Mouse (Mus musculus): ENCODE data around the gene Pnpla2. TPM values are rescaled to one million over a fixed set of nuclear protein-coding genes. Genes with fewer than 3 reads are reported as not detected.
A peak's percentile ranks its signal among the peaks of the same experiment; 100 is the strongest.

Pnpla2 gene
- polyA plus RNA-seq, 1 experiment from 2014 or later, result 15.9 TPM

- Histone ChIP-seq H3K36me3 (ENCODE audit: control insufficient read depth, insufficient read depth, low read length) (peaks cover 36% of the 10 kb centered on the region), H3K27ac (replicated peaks; ENCODE audit: low read depth, low read length) (no peak overlapping the region), H3K9me3 (ENCODE audit: control insufficient read depth, low read length) (no peaks in the 10 kb centered on the region), H3K27me3 (ENCODE audit: control insufficient read depth, insufficient read depth, low read length) (no peaks in the 10 kb centered on the region), H3K4me3 (replicated peaks; ENCODE audit: low read depth, low read length) (no peak overlapping the region), H3K4me1 (ENCODE audit: control insufficient read depth, insufficient read depth, low read length) (peaks cover 13% of the 10 kb centered on the region), H3K4me2 (ENCODE audit: low read length) (no peak overlapping the region), H3K9ac (replicated peaks; ENCODE audit: low read length) (no peak overlapping the region)
- DNase-seq (no peak), ATAC-seq (ENCODE audit: low FRiP score, low TSS enrichment) (no peak)
- 86% methylated on average over 2 of the region's 2 CpGs for WGBS
Observed at GRCm38 (mm10) chr7:141453636-141454035, 1.4 kb upstream of the Pnpla2 start.

GRCm38 (mm10) chr7:141455610-141456314, 764 bp downstream of the Pnpla2 start:
- Histone ChIP-seq H3K4me3 (replicated peaks; ENCODE audit: low read depth, low read length) (peak overlapping the region; percentile 61), H3K9me3 (ENCODE audit: control insufficient read depth, low read length) (no peaks in the 10 kb centered on the region), H3K36me3 (ENCODE audit: control insufficient read depth, insufficient read depth, low read length) (peaks cover 29% of the 10 kb centered on the region), H3K9ac (replicated peaks; ENCODE audit: low read length) (peak overlapping the region; percentile 64), H3K27me3 (ENCODE audit: control insufficient read depth, insufficient read depth, low read length) (peaks cover 8% of the 10 kb centered on the region), H3K4me2 (ENCODE audit: low read length) (peak overlapping the region; percentile 96), H3K4me1 (ENCODE audit: control insufficient read depth, insufficient read depth, low read length) (peaks cover 11% of the 10 kb centered on the region; the same call in 1 of the 2 replicates), H3K27ac (replicated peaks; ENCODE audit: low read depth, low read length) (peak overlapping the region; percentile 64)
- WGBS, result 2% methylated on average over 23 of the region's 23 CpGs
- DNase-seq, result peak; percentile 67
- peak; percentile 31; the same call in 1 of the 2 replicates for ATAC-seq (ENCODE audit: low FRiP score, low TSS enrichment)

- DNase-seq, result no peak
- Histone ChIP-seq H3K9me3 (ENCODE audit: control insufficient read depth, low read length) (no peaks in the 10 kb centered on the region), H3K36me3 (ENCODE audit: control insufficient read depth, insufficient read depth, low read length) (peaks cover 20% of the 10 kb centered on the region), H3K27ac (replicated peaks; ENCODE audit: low read depth, low read length) (no peak overlapping the region), H3K4me1 (ENCODE audit: control insufficient read depth, insufficient read depth, low read length) (peaks cover 11% of the 10 kb centered on the region; the same call in 1 of the 2 replicates), H3K9ac (replicated peaks; ENCODE audit: low read length) (no peak overlapping the region), H3K27me3 (ENCODE audit: control insufficient read depth, insufficient read depth, low read length) (peaks cover 18% of the 10 kb centered on the region), H3K4me2 (ENCODE audit: low read length) (peak overlapping the region; percentile 96; the same call in 1 of the 2 replicates), H3K4me3 (replicated peaks; ENCODE audit: low read depth, low read length) (no peak overlapping the region)
- ATAC-seq (ENCODE audit: low FRiP score, low TSS enrichment), result no peak
- WGBS, result 92% methylated on average over 6 of the region's 6 CpGs
Observed at GRCm38 (mm10) chr7:141456739-141457138, 1.7 kb downstream of the Pnpla2 start.

- ATAC-seq (ENCODE audit: low FRiP score, low TSS enrichment) (no peak), DNase-seq (no peak)
- no peaks in the 10 kb centered on the region for H3K9me3 ChIP-seq (ENCODE audit: control insufficient read depth, low read length)
- no peak overlapping the region for H3K4me3 ChIP-seq (replicated peaks; ENCODE audit: low read depth, low read length)
- no peak overlapping the region for H3K27ac ChIP-seq (replicated peaks; ENCODE audit: low read depth, low read length)
- whole genome bisulfite sequencing, result 91% methylated on average over 14 of the region's 14 CpGs
- H3K27me3 ChIP-seq (ENCODE audit: control insufficient read depth, insufficient read depth, low read length), result peaks cover 23% of the 10 kb centered on the region
- peaks cover 11% of the 10 kb centered on the region; the same call in 1 of the 2 replicates for H3K4me1 ChIP-seq (ENCODE audit: control insufficient read depth, insufficient read depth, low read length)
- H3K4me2 ChIP-seq (ENCODE audit: low read length), result no peak overlapping the region
- peaks cover 15% of the 10 kb centered on the region for H3K36me3 ChIP-seq (ENCODE audit: control insufficient read depth, insufficient read depth, low read length)
- H3K9ac ChIP-seq (replicated peaks; ENCODE audit: low read length), result no peak overlapping the region
Observed at GRCm38 (mm10) chr7:141457236-141457635, 2.2 kb downstream of the Pnpla2 start.

GRCm38 (mm10) chr7:141457986-141458660, 3.1 kb downstream of the Pnpla2 start:
- Histone ChIP-seq H3K4me3 (replicated peaks; ENCODE audit: low read depth, low read length) (no peak overlapping the region), H3K36me3 (ENCODE audit: control insufficient read depth, insufficient read depth, low read length) (peaks cover 13% of the 10 kb centered on the region), H3K9ac (replicated peaks; ENCODE audit: low read length) (no peak overlapping the region), H3K4me1 (ENCODE audit: control insufficient read depth, insufficient read depth, low read length) (peaks cover 11% of the 10 kb centered on the region; the same call in 1 of the 2 replicates), H3K9me3 (ENCODE audit: control insufficient read depth, low read length) (no peaks in the 10 kb centered on the region), H3K27me3 (ENCODE audit: control insufficient read depth, insufficient read depth, low read length) (peaks cover 32% of the 10 kb centered on the region), H3K27ac (replicated peaks; ENCODE audit: low read depth, low read length) (no peak overlapping the region), H3K4me2 (ENCODE audit: low read length) (no peak overlapping the region)
- ATAC-seq (ENCODE audit: low FRiP score, low TSS enrichment), result no peak
- peak; percentile 55 for DNase-seq
- WGBS, result 79% methylated on average over 15 of the region's 15 CpGs

GRCm38 (mm10) chr7:141458661-141459060, 3.7 kb downstream of the Pnpla2 start:
- H3K4me1 ChIP-seq (ENCODE audit: control insufficient read depth, insufficient read depth, low read length), result peaks cover 11% of the 10 kb centered on the region; the same call in 1 of the 2 replicates
- DNase-seq, result no peak
- no peak for ATAC-seq (ENCODE audit: low FRiP score, low TSS enrichment)
- no peak overlapping the region for H3K4me2 ChIP-seq (ENCODE audit: low read length)
- no peaks in the 10 kb centered on the region for H3K9me3 ChIP-seq (ENCODE audit: control insufficient read depth, low read length)
- H3K27ac ChIP-seq (replicated peaks; ENCODE audit: low read depth, low read length), result no peak overlapping the region
- no peak overlapping the region for H3K4me3 ChIP-seq (replicated peaks; ENCODE audit: low read depth, low read length)
- peaks cover 37% of the 10 kb centered on the region for H3K27me3 ChIP-seq (ENCODE audit: control insufficient read depth, insufficient read depth, low read length)
- no peak overlapping the region for H3K9ac ChIP-seq (replicated peaks; ENCODE audit: low read length)
- H3K36me3 ChIP-seq (ENCODE audit: control insufficient read depth, insufficient read depth, low read length), result peaks cover 13% of the 10 kb centered on the region
- 94% methylated on average over 11 of the region's 11 CpGs for WGBS

- peaks cover 11% of the 10 kb centered on the region; the same call in 1 of the 2 replicates for H3K4me1 ChIP-seq (ENCODE audit: control insufficient read depth, insufficient read depth, low read length)
- H3K27me3 ChIP-seq (ENCODE audit: control insufficient read depth, insufficient read depth, low read length), result peaks cover 44% of the 10 kb centered on the region
- H3K36me3 ChIP-seq (ENCODE audit: control insufficient read depth, insufficient read depth, low read length), result peaks cover 13% of the 10 kb centered on the region
- H3K4me3 ChIP-seq (replicated peaks; ENCODE audit: low read depth, low read length), result no peak overlapping the region
- WGBS, result 90% methylated on average over 17 of the region's 17 CpGs
- no peak for ATAC-seq (ENCODE audit: low FRiP score, low TSS enrichment)
- DNase-seq, result no peak
- no peak overlapping the region for H3K27ac ChIP-seq (replicated peaks; ENCODE audit: low read depth, low read length)
- H3K9me3 ChIP-seq (ENCODE audit: control insufficient read depth, low read length), result no peaks in the 10 kb centered on the region
- no peak overlapping the region for H3K4me2 ChIP-seq (ENCODE audit: low read length)
- H3K9ac ChIP-seq (replicated peaks; ENCODE audit: low read length), result no peak overlapping the region
Observed at GRCm38 (mm10) chr7:141459301-141459711, 4.3 kb downstream of the Pnpla2 start.

GRCm38 (mm10) chr7:141460001-141460390, 5.0 kb downstream of the Pnpla2 start:
- no peak overlapping the region for H3K4me3 ChIP-seq (replicated peaks; ENCODE audit: low read depth, low read length)
- no peak for DNase-seq
- H3K4me1 ChIP-seq (ENCODE audit: control insufficient read depth, insufficient read depth, low read length), result peaks cover 11% of the 10 kb centered on the region; the same call in 1 of the 2 replicates
- no peak overlapping the region for H3K27ac ChIP-seq (replicated peaks; ENCODE audit: low read depth, low read length)
- ATAC-seq (ENCODE audit: low FRiP score, low TSS enrichment), result no peak
- no peaks in the 10 kb centered on the region for H3K9me3 ChIP-seq (ENCODE audit: control insufficient read depth, low read length)
- peaks cover 50% of the 10 kb centered on the region for H3K27me3 ChIP-seq (ENCODE audit: control insufficient read depth, insufficient read depth, low read length)
- WGBS, result 81% methylated on average over 5 of the region's 5 CpGs
- no peak overlapping the region for H3K9ac ChIP-seq (replicated peaks; ENCODE audit: low read length)
- H3K36me3 ChIP-seq (ENCODE audit: control insufficient read depth, insufficient read depth, low read length), result peaks cover 13% of the 10 kb centered on the region
- H3K4me2 ChIP-seq (ENCODE audit: low read length), result no peak overlapping the region
